Mouse (Mus musculus): ENCODE results near the gene Pax2.

DNA sequence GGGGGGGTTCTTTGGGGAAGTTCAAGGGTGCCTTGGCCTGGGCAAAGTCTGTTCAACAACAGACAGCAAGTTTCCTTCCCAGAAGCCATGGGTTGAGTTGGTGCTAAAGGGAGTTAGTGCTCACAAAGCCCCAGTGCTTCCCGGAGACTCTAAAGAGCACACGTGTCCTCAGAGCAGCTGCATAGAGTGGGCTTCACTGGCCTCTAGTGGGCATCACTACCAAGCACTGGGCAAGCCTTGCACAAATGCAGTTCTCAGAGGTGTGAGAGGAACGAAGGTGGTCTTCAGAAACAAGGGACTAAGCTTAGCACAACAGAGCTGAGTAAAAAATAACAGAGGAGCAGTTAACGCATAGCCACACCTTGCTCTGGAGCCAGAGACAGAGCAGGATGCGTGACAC is 66.5 kb downstream of the Pax2 start:
- TF ChIP-seq CTCF (IDR thresholded peaks at IDR 0.05) (no peak), EP300 (IDR thresholded peaks at IDR 0.05; ENCODE audit: insufficient read depth, low read depth, low read length) (no peak)

Data from heart, adult 2 months (tissue).